Mouse (Mus musculus): ENCODE measurements around the gene Abhd12.

Gene Abhd12

GRCm38 (mm10) chr2:150858724-150859487, 45.6 kb downstream of the Abhd12 start:
- DNase-seq (ENCODE audit: extremely low spot score, low read depth, low spot score) = no peak

DNA sequence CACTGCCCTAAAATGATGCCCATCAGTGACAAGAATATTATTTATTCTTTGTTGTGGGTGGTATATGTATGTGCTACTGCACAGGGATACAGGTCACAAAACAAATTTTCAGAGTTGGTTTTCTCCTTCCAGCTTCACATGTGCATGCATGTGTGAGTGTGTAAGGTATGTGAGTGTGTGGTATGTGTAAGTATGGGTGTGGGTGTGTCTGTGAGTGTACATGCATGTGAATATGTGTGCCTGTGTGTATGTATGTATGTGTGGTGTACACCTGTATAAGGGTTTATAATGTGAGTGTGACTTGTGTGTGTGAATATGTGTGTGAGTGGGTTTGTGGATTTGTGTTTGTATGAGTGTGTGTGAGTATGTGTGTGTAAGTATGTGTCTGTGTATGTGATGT, 49.4 kb downstream of the Abhd12 start:
- DNase-seq (ENCODE audit: extremely low spot score, low read depth, low spot score) = no peak

- DNase-seq (ENCODE audit: extremely low spot score, low read depth, low spot score) = no peak
These were observed 53.3 kb downstream of the Abhd12 start for GRCm38 (mm10) chr2:150851251-150851650.

DNA sequence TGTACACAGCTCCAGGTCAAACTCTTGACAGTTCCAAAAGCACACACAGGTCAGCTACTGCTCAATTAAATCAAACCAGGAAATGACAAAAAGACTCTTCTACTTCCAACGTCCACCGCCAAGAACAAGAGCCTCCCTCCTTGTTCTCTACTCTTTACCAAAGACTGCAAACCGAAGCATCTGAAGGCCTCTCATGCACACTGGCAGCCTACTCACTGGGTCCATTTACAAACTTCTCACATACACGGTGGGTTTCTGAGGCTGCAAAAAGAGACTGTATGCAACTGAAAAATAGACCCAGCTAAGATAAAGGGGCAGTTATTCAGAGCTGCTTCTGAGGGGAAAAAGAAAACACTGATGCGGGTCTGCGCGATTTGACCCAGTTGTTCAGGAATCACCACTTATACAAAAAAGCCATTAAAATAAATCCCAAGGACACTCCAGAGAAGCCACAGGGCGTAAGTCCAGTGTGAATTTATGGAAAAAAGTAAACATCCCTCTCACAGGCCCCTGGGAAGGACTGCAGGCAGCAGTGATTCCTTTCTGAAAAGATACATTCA, 57.0 kb downstream of the Abhd12 start:
- DNase-seq (ENCODE audit: extremely low spot score, low read depth, low spot score) = no peak

GRCm38 (mm10) chr2:150844798-150845197, 59.7 kb downstream of the Abhd12 start:
- DNase-seq (ENCODE audit: extremely low spot score, low read depth, low spot score) = no peak

- no peak for DNase-seq (ENCODE audit: extremely low spot score, low read depth, low spot score)
These were observed 62.5 kb downstream of the Abhd12 start for GRCm38 (mm10) chr2:150842049-150842461.

DNA sequence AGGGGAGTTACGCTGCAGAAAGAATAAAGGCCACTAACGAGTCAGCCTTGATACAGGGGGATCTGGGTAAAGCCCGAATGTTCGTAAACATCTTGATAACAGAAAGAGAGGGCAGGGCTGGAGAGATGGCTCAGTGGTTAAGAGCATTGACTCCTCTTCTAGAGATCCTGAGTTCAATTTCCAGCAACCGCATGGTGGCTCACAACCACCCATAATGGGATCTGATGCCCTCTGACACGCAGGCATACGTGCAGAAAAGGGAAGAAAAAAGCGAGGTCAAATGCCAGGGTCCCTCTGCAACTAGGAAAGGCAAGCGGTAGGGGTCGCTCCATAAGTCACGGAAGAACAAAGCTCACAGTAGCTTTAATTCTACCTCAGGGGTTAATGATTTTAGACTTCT, 63.4 kb downstream of the Abhd12 start:
- DNase-seq (ENCODE audit: extremely low spot score, low read depth, low spot score) = no peak

- no peak for DNase-seq (ENCODE audit: extremely low spot score, low read depth, low spot score)
These were observed 64.7 kb downstream of the Abhd12 start for GRCm38 (mm10) chr2:150839686-150840471.

GRCm38 (mm10) chr2:150837781-150838180, 66.8 kb downstream of the Abhd12 start:
- no peak for DNase-seq (ENCODE audit: extremely low spot score, low read depth, low spot score)

GRCm38 (mm10) chr2:150836906-150837305, 67.6 kb downstream of the Abhd12 start:
- DNase-seq (ENCODE audit: extremely low spot score, low read depth, low spot score) = no peak

GRCm38 (mm10) chr2:150835975-150836374, 68.6 kb downstream of the Abhd12 start:
- no peak for DNase-seq (ENCODE audit: extremely low spot score, low read depth, low spot score)

GRCm38 (mm10) chr2:150834616-150835015, 69.9 kb downstream of the Abhd12 start:
- no peak for DNase-seq (ENCODE audit: extremely low spot score, low read depth, low spot score)

GRCm38 (mm10) chr2:150832029-150832428, 72.5 kb downstream of the Abhd12 start:
- no peak for DNase-seq (ENCODE audit: extremely low spot score, low read depth, low spot score)

DNA sequence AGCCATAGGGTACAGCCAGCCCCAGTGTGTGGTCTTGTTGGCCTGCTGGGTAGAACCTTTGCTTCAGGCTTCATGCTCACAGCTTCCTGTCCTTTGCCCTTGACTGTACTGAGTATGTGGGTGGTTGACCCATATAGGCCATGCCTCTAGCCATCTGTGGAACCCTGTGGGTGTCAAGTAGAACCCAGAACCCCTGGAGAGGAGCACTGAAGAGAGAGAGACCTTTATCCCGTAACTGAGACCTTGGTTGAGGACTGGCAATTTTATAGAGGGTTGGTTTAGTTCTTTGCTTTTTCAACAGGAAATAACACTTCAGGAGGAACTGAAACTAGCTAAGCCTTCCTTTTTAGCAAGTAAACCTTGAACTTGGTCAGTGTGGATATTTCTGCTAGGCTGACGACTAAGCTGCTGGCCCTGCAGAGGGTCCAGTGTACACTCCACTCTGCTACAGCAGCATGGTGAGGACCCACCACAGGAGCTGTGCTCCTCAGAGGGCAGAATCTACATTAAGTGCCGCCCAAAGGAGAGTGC, 73.6 kb downstream of the Abhd12 start:
- no peak for DNase-seq (ENCODE audit: extremely low spot score, low read depth, low spot score)

DNA sequence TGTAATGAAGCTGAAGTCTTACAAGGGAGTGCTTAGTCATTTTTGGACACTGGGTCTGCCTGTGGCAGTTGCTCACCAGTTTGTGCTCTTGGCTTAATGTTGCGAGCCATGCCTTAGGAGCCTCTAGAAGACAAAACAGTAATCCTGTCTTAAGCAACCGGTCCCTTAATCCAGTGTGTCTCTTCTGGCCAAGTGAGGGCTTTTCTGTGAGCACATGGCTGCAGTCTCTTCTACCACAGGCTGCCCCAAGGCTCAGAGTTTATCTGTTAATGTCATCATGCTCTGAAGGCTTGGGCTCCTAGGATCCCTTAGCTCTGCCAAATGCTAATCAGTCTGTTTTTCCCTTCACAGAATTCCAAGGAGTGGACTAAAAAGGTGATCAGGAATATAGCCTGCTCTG, 74.5 kb downstream of the Abhd12 start:
- no peak for DNase-seq (ENCODE audit: extremely low spot score, low read depth, low spot score)

- no peak for DNase-seq (ENCODE audit: extremely low spot score, low read depth, low spot score)
These were observed 75.9 kb downstream of the Abhd12 start for GRCm38 (mm10) chr2:150828654-150829053.

DNA sequence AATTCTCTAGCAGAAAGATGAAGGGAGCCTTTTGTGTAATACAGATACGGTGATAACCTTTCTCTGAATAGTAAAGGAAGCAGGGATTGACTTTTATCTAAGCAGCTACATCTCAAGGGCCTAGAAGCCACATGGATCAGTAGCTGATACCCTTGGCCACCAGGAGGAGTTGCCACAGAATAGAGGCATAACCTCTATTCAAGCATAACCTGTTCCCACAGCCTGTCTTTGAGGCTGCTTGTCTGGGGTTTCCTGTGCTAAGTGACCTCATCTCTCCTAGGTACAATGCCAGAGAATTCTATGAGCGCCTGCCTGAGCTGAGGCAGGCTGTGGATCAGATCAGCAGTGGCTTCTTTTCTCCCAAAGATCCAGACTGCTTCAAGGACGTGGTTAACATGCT, 76.4 kb downstream of the Abhd12 start:
- no peak for DNase-seq (ENCODE audit: extremely low spot score, low read depth, low spot score)

- DNase-seq (ENCODE audit: extremely low spot score, low read depth, low spot score) = no peak
These were observed 78.1 kb downstream of the Abhd12 start for GRCm38 (mm10) chr2:150826426-150826825.

DNA sequence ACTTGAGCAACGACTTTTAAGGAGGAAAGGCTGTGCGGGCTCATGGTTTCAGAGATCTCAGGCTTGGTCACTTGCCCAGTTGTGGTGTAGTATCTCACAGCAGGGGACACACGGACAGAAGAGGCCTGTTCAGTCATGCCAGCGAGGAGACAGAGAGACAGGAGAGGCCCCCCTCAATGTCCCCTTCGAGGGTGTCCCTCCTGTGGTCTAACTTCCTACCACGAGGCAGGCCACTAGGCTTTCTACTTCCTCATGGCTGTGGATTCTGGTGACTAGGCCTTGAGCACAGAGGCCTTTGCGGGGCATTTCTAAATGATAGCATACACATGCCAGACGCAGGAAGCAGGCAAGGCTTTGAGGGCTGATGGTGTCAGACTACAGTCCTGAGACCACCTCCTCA, 81.6 kb downstream of the Abhd12 start:
- no peak for DNase-seq (ENCODE audit: extremely low spot score, low read depth, low spot score)

GRCm38 (mm10) chr2:150820720-150821119, 83.8 kb downstream of the Abhd12 start:
- DNase-seq (ENCODE audit: extremely low spot score, low read depth, low spot score) = no peak

DNA sequence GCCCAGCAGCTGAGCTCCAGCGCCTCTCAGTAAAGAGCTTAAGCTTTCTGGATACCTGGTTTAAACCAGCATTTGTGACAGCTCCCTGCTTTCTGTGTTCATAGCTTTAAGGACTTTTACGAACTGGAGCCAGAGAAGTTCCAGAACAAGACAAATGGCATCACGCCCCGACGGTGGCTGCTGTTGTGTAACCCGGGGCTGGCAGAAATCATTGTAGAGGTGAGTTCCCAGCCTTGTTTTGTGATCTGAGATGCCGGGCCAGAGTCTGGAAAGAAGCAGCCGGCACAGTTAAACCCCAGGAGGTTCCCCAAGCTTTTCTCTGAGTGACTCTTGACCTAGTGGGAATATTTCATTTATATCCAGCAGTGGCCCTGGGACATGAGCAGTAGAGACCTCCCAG, 85.8 kb downstream of the Abhd12 start:
- DNase-seq (ENCODE audit: extremely low spot score, low read depth, low spot score) = no peak
